Mouse (Mus musculus): Measurements from ENCODE around the gene Sh2b3. TPM values are rescaled to one million over a fixed set of nuclear protein-coding genes. Genes with fewer than 3 reads are reported as not detected.

The Sh2b3 gene
- polyA plus RNA-seq, 1 experiment from 2014 or later: 24.4 TPM

DNA sequence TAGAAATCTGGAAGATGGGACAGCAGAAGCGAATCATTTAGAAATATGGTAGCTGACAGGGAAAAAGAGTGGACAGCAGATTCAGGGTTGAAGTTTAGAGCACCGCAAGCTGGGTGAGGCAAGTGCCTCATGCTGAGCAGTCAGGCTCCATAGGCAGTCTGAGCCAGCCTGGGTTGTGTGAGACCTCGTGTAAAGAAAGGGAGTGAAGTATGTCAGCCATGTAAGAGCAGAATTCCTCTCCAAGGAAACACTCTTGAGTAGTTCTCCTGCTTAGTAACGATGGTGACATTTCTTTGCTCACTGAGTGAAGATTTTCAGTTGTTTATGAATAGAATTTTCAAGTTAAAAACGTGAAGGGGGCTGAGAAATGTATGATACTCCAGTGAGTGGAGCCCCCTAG, 57.3 kb downstream of the Sh2b3 start:
- TF ChIP-seq EP300 (IDR thresholded peaks at IDR 0.05): peak; percentile 18; the same call in 1 of the 2 replicates
- no peak for TF ChIP-seq CTCF (IDR thresholded peaks at IDR 0.05)
- no peaks in the 10 kb centered on the region for H3K9me3 ChIP-seq (ENCODE audit: low read length)
- no peak overlapping the region for H3K4me3 ChIP-seq (ENCODE audit: low read depth, low read length)
- ATAC-seq: peak; percentile 71
- H3K9ac ChIP-seq (replicated peaks; ENCODE audit: low read depth): no peak overlapping the region
- no peak overlapping the region for H3K27ac ChIP-seq (ENCODE audit: low read length)
- 65% methylated on average over 5 of the region's 5 CpGs for WGBS
- no peaks in the 10 kb centered on the region for H3K4me1 ChIP-seq (ENCODE audit: insufficient read depth, low read depth, low read length)
- H3K36me3 ChIP-seq (ENCODE audit: insufficient read depth, low read length): peaks cover 5% of the 10 kb centered on the region; the same call in 1 of the 2 replicates
- peak; percentile 60 for DNase-seq (ENCODE audit: low spot score)
- no peaks in the 10 kb centered on the region for H3K27me3 ChIP-seq (replicated peaks; ENCODE audit: insufficient read depth, low read length)
- no peak overlapping the region for H3K4me2 ChIP-seq (replicated peaks; ENCODE audit: low read depth, low read length)

DNA sequence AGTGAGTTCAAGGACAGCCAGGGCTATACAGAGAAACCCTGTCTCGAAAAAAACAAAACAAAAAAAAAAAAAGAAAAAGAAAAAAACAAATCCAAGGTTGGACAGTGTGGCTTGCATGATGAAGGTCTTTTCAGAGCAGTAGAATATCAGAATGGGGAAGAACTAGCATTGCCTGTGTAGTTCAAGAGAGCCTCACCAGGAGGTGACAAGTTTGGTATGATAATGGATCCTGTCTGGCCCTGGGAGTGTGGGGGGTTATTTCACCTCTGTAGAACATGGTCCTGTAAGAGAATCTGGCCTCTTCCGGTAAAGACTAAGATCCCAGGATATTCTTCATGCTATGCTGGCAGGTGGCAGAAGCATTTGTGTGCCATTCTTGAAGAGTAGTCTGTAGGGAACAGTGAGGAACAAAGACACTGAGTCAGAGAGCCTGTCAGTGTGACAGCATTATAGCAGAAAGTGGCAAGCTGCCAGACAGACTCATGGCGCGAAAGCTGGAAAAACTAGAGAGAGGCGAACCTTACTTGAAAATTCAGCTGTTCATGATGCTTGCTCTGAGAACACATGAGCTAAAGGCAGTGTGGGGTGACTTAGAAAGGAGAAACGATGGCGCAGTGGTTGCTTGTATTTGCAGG, 58.8 kb downstream of the Sh2b3 start:
- H3K4me3 ChIP-seq (ENCODE audit: low read depth, low read length): no peak overlapping the region
- H3K27ac ChIP-seq (ENCODE audit: low read length): no peak overlapping the region
- no peak overlapping the region for H3K9ac ChIP-seq (replicated peaks; ENCODE audit: low read depth)
- peaks cover 5% of the 10 kb centered on the region; the same call in 1 of the 2 replicates for H3K36me3 ChIP-seq (ENCODE audit: insufficient read depth, low read length)
- no peak overlapping the region for H3K4me2 ChIP-seq (replicated peaks; ENCODE audit: low read depth, low read length)
- H3K4me1 ChIP-seq (ENCODE audit: insufficient read depth, low read depth, low read length): no peaks in the 10 kb centered on the region
- no peaks in the 10 kb centered on the region for H3K27me3 ChIP-seq (replicated peaks; ENCODE audit: insufficient read depth, low read length)
- WGBS: 72% methylated on average over 7 of the region's 7 CpGs
- no peaks in the 10 kb centered on the region for H3K9me3 ChIP-seq (ENCODE audit: low read length)
- ATAC-seq (no peak), DNase-seq (ENCODE audit: low spot score) (no peak)
- TF ChIP-seq EP300 (IDR thresholded peaks at IDR 0.05) (no peak), CTCF (IDR thresholded peaks at IDR 0.05) (no peak)

DNA sequence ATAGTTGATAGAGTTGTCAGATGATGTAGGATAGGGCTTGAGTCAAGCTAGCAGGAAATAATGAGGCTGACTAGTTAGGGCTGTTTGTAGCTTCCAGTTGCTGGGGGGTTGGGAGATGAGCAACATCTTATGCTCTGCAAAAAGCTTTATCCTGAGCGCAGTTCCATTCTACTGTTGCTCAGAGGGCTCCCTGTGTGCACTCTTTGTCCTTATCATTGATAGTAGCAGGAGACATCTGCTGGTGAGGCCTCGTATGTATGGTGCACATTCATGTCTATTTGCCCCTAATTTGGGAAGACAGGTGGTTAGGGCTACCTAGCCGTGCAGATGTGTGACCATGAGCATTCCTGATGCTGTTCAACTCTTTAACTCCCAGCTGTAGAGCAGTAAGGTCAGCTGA, 65.8 kb downstream of the Sh2b3 start:
- Histone ChIP-seq H3K4me3 (ENCODE audit: low read depth, low read length) (no peak overlapping the region), H3K4me1 (ENCODE audit: insufficient read depth, low read depth, low read length) (no peaks in the 10 kb centered on the region), H3K9me3 (ENCODE audit: low read length) (no peaks in the 10 kb centered on the region), H3K36me3 (ENCODE audit: insufficient read depth, low read length) (no peaks in the 10 kb centered on the region), H3K9ac (replicated peaks; ENCODE audit: low read depth) (no peak overlapping the region), H3K27me3 (replicated peaks; ENCODE audit: insufficient read depth, low read length) (no peaks in the 10 kb centered on the region), H3K27ac (ENCODE audit: low read length) (no peak overlapping the region), H3K4me2 (replicated peaks; ENCODE audit: low read depth, low read length) (no peak overlapping the region)
- DNase-seq (ENCODE audit: low spot score): no peak
- TF ChIP-seq CTCF (IDR thresholded peaks at IDR 0.05) (no peak), EP300 (IDR thresholded peaks at IDR 0.05) (no peak)
- ATAC-seq: no peak
- WGBS: 92% methylated on average over 3 of the region's 3 CpGs

DNA sequence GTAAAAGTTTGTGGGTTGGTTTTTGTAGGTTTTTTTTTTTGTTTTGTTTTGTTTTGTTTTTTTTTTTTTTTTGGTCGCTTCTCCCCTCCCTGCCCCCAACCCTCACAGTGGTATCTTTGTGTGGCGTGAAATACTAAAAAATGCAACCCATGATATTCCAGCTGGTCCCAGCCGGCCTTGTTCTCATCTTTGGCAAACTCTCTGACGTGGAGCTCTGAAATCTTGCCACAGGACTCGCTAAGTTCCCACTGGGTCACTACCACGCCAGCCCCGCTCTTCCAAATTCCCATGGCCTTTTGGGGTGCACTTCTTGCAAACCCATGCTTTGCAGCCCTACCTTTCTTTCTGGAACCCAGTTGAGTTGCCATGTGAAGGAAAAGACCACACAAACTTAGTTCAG, 67.6 kb downstream of the Sh2b3 start:
- H3K9ac ChIP-seq (replicated peaks; ENCODE audit: low read depth): no peak overlapping the region
- H3K4me3 ChIP-seq (ENCODE audit: low read depth, low read length): no peak overlapping the region
- H3K36me3 ChIP-seq (ENCODE audit: insufficient read depth, low read length): no peaks in the 10 kb centered on the region
- DNase-seq (ENCODE audit: low spot score) (peak; percentile 62), ATAC-seq (peak; percentile 33; the same call in 1 of the 2 replicates)
- no peaks in the 10 kb centered on the region for H3K27me3 ChIP-seq (replicated peaks; ENCODE audit: insufficient read depth, low read length)
- TF ChIP-seq CTCF (IDR thresholded peaks at IDR 0.05) (no peak), EP300 (IDR thresholded peaks at IDR 0.05) (no peak)
- 0 out of 2 replicates have a peak, but pooled peaks cover 4% of the 10 kb centered on the region for H3K4me1 ChIP-seq (ENCODE audit: insufficient read depth, low read depth, low read length)
- H3K4me2 ChIP-seq (replicated peaks; ENCODE audit: low read depth, low read length): no peak overlapping the region
- peak overlapping the region; percentile 47; the same call in 1 of the 2 replicates for H3K27ac ChIP-seq (ENCODE audit: low read length)
- WGBS: 69% methylated on average over 7 of the region's 7 CpGs
- no peaks in the 10 kb centered on the region for H3K9me3 ChIP-seq (ENCODE audit: low read length)

DNA sequence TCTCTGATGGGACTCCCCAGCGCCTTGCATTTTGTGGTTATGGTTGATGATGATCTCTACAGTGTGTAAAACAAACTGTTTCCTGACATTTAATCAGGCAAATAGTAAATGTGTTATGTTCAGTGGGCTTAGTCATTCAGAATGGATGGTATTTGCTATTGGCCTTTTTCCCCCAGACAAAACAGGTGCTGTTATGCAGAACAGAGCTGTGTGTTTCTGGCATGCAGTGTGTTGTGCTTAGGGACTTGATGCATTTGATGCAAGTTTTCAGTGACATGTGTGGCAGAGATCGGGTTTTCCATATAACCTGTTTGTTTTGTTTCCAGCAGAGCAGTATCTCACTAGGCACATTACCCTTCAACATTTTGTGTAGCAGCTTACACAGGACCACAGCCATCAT, 69.9 kb downstream of the Sh2b3 start:
- Histone ChIP-seq H3K4me1 (ENCODE audit: insufficient read depth, low read depth, low read length) (0 out of 2 replicates have a peak, but pooled peaks cover 4% of the 10 kb centered on the region), H3K27ac (ENCODE audit: low read length) (no peak overlapping the region), H3K36me3 (ENCODE audit: insufficient read depth, low read length) (no peaks in the 10 kb centered on the region), H3K4me3 (ENCODE audit: low read depth, low read length) (no peak overlapping the region), H3K4me2 (replicated peaks; ENCODE audit: low read depth, low read length) (no peak overlapping the region), H3K27me3 (replicated peaks; ENCODE audit: insufficient read depth, low read length) (no peaks in the 10 kb centered on the region), H3K9me3 (ENCODE audit: low read length) (no peaks in the 10 kb centered on the region), H3K9ac (replicated peaks; ENCODE audit: low read depth) (no peak overlapping the region)
- no peak for DNase-seq (ENCODE audit: low spot score)
- no peak for TF ChIP-seq EP300 (IDR thresholded peaks at IDR 0.05)
- TF ChIP-seq CTCF (IDR thresholded peaks at IDR 0.05): no peak
- WGBS: 86% methylated on average over 2 of the region's 2 CpGs
- no peak for ATAC-seq

DNA sequence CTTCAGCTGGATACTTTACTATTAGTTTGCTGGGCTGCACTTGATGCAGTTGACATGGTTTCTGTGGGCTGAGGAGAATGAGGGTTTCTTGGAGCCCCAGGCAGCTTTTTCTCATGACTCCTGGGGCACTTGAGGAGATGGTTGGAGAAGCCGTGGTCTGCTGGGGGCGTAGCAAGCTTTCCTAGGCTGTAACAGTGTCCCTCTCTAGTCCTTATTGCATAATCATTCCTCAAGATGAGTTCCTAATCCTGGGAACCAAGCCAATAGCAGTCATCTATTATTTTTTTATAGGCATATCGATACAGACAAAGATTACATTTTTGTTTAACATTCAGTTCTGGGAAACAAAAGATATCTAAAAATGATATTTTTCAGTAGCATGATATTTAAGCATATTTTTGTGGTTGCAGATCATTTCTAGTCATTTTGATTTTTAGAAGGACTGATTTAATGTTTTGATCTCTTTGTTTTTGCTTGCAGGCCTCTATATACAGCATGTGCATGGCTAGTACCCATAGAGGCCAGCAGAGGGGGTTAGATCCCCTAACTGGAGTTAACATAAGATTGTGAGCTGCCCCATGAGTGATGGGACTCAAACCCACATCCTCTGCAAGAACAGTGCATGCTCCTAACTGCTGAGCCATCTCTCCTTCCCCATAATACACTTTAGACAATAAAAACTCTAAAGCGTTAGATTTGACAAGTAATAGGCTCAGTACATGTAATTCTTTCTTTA, 71.2 kb downstream of the Sh2b3 start:
- ATAC-seq (no peak), DNase-seq (ENCODE audit: low spot score) (peak; percentile 28)
- Histone ChIP-seq H3K9ac (replicated peaks; ENCODE audit: low read depth) (no peak overlapping the region), H3K36me3 (ENCODE audit: insufficient read depth, low read length) (no peaks in the 10 kb centered on the region), H3K4me3 (ENCODE audit: low read depth, low read length) (no peak overlapping the region), H3K9me3 (ENCODE audit: low read length) (no peaks in the 10 kb centered on the region), H3K27me3 (replicated peaks; ENCODE audit: insufficient read depth, low read length) (no peaks in the 10 kb centered on the region), H3K4me2 (replicated peaks; ENCODE audit: low read depth, low read length) (no peak overlapping the region), H3K4me1 (ENCODE audit: insufficient read depth, low read depth, low read length) (0 out of 2 replicates have a peak, but pooled peaks cover 4% of the 10 kb centered on the region), H3K27ac (ENCODE audit: low read length) (no peak overlapping the region)
- WGBS: 63% methylated on average over 4 of the region's 4 CpGs
- TF ChIP-seq EP300 (IDR thresholded peaks at IDR 0.05) (no peak), CTCF (IDR thresholded peaks at IDR 0.05) (peak; percentile 46)

Small RNAs within 50 kb of the gene (microRNA-seq; reads per million reads assigned to microRNA genes)
- 0.73 reads per million for gene Mir7031

Other genes starting within 250 kb of the Sh2b3 start
- gene Aldh2, start 243.8 kb downstream of the Sh2b3 start, polyA plus RNA-seq (2015; fragmentation: Nextera tagmentation; extraction: Ambion mirVana): 580 and 606 TPM in 2 replicates
- 5.8 and 6.4 TPM in 2 replicates for gene Acad12, start 218.7 kb downstream of the Sh2b3 start, polyA plus RNA-seq (2015; fragmentation: Nextera tagmentation; extraction: Ambion mirVana)
- 3.7 and 4.5 TPM in 2 replicates for gene Acad10, start 177.1 kb downstream of the Sh2b3 start, polyA plus RNA-seq (2015; fragmentation: Nextera tagmentation; extraction: Ambion mirVana)
- gene Brap, start 177.1 kb downstream of the Sh2b3 start, polyA plus RNA-seq (2015; fragmentation: Nextera tagmentation; extraction: Ambion mirVana): 32.2 and 37.6 TPM in 2 replicates
- gene Atxn2, start 126.3 kb downstream of the Sh2b3 start, polyA plus RNA-seq (2015; fragmentation: Nextera tagmentation; extraction: Ambion mirVana): 40.6 and 45.3 TPM in 2 replicates
- gene Pheta1, start 11.3 kb upstream of the Sh2b3 start, polyA plus RNA-seq (2015; fragmentation: Nextera tagmentation; extraction: Ambion mirVana): 22.7 and 23.4 TPM in 2 replicates
- 0.47 and 0.75 TPM in 2 replicates for gene Cux2, start 212.5 kb upstream of the Sh2b3 start, polyA plus RNA-seq (2015; fragmentation: Nextera tagmentation; extraction: Ambion mirVana)